Comparison of ENCODE assay signal across 9 mouse cellular contexts in genomic region chr6:78515777-78516446, GRCm38 (mm10).
A peak's percentile ranks its signal among the peaks of the same experiment; 100 is the strongest.
DNase-seq lines count a peak whose midpoint lies in the region; ATAC-seq lines count a peak whose summit lies in the region.
"Had no signal": no experiment of that assay in that cellular context is flagged by ENCODE, and none has a peak within 500 bp of the region (broad histone marks: within the 10 kb centered on the region; RNA-seq: fewer than 3 reads in every experiment).

No protein-coding gene starts in this region.

- no peak for DNase-seq in cerebellum, postnatal 4 days (ENCODE audit: low spot score in 2 of 2)
- peak; percentile 13 for DNase-seq in layer of hippocampus, adult 11-12 months (ENCODE audit: low spot score)
- no peak for DNase-seq in layer of hippocampus, adult 9-11 months
- DNase-seq in 3T3-L1 (ENCODE audit: low read depth, low spot score) = peak; percentile 29
- DNase-seq in cerebellum, adult 9-11 months = peak; percentile 34
- DNase-seq in thymus, postnatal 25 days = no peak
- DNase-seq in urinary bladder, postnatal 4 days (ENCODE audit: low spot score in 2 of 2) = no peak
- DNase-seq: gastrocnemius, postnatal 25 days had no signal

- ATAC-seq in cerebellum, adult (ENCODE audit: insufficient number of reproducible peaks, low FRiP score, low TSS enrichment) = 0 out of 2 replicates have a peak, but pooled peaks have one; percentile 52

Comparison
In these comparisons a context has a peak if more than half of its experiments do, and no peak if none do; other contexts are left out.
1. DNase-seq: peak in layer of hippocampus, adult 11-12 months (single experiment), 3T3-L1 (single experiment) and cerebellum, adult 9-11 months (single experiment); none in cerebellum, postnatal 4 days (0 of 2), layer of hippocampus, adult 9-11 months (single experiment), thymus, postnatal 25 days (single experiment) and urinary bladder, postnatal 4 days (0 of 2).